Mouse (Mus musculus) urinary bladder, postnatal 10 days (tissue): ENCODE data around the gene Mia3.
"Not testable (repeated sequence)": the region's sequence is repeated elsewhere in the genome, so short reads cannot be mapped to it uniquely, and the experiment has no call there.

Source experiments
- DNase-seq: peaks from one replicate; pipeline ENCODE4 v3.0.0; 2022; ENCODE audit warnings: low spot score

Gene Mia3

DNA sequence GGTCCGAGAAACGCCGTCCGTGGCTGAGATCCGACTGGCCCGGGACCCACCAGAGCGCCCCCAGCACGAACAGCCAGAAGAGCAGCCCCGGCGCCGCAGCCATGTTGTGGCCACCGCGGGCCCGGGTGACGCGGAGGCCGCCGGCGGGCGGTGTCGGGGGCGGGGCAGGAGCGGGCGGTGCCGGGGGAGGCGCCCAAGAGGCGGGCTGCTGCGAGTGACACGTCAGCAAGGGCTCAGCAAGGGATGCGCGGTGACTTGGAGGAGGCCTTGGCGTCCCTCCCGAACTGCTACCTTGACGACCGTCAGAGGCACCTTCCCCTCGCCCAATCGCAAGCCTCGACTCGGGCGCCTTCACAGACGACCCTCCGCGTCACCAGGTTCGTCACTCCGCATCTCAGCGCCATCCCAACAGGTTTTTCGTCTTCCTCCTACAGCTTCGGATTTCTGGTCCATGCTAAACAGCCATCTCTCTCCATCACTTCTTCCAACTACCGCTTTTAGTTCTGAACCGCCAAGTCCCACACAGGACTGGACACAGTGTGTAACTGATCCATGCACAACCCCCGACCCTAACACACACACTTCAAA is at the start of gene Mia3:
Gene Mia3, minus strand, starts transcription at position 127 of the 588 bp plus-strand sequence.
- DNase-seq, result peak; percentile 69

DNA sequence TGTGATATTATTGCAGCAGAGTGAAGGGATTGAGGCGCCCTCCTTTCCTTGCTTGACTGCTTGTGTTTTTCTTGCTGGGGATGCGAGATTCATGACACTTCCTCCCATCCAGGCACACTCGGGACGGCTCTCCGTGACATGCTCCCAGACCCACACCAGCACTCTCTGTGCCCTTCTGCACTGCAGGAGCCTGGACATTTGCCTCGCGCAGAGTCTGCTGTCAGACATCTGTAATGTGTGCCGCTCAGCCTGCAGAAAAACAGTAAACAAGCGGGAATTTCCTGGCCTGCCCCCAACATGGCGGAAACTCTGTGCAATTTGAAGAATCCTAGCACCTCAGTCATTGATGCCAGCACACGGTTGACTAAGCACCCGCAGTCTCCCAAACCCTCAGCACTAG is 48.5 kb upstream of the Mia3 start, which contains the start of gene Hhipl2:
Gene Hhipl2, plus strand, starts transcription at position 343 of the 400 bp plus-strand sequence.
- DNase-seq, result no peak

DNA sequence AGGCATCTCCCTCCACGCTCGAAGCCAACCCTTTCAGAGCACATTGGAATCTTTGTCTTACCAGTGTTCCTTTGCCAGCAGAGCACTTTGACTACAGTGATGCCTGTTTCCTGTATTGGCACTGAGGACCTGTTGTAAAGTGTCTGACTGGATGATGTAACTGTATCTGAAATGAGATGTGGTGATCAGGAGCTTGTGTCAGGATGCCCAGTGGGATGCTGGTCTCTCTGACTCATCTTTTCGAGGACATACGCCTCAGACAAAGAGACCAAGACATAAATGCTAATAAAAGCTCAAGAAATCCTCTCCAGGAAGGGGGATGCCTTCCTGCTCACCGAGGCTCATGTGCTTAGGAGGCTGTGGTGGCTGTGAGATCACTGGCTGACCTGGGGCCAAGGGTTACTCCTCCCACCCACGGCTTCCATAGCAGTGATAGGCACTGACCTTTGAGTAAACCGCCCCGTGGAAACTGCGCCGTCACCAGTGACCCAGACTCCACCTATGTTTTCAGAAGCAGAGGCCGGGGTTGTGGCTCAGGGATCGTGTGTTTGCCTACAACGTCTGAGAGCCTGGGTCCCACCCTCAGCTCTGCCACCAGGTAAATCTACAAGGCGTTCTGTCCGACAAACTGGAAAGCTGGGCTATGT is 44.9 kb upstream of the Mia3 start:
- DNase-seq, result no peak

DNA sequence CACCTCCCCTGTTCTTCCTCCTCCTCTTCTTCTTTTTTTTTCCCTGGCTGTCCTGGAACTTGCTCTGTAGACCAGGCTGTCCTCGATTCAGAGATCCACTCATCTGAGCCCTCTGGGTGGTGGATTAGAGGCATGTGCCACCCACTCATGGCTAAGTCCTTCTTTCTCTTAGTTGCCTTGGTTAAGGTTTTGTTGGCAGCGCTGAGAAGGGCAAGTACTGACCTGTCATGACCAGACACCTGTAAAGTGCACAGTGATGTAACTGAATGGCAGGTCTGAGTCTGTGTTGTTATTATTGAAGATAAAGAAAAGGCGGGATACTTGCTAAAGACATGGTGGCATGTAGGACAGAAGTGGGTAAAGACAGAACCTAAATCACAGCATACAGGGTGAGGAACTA is 34.0 kb upstream of the Mia3 start:
- no peak for DNase-seq

DNA sequence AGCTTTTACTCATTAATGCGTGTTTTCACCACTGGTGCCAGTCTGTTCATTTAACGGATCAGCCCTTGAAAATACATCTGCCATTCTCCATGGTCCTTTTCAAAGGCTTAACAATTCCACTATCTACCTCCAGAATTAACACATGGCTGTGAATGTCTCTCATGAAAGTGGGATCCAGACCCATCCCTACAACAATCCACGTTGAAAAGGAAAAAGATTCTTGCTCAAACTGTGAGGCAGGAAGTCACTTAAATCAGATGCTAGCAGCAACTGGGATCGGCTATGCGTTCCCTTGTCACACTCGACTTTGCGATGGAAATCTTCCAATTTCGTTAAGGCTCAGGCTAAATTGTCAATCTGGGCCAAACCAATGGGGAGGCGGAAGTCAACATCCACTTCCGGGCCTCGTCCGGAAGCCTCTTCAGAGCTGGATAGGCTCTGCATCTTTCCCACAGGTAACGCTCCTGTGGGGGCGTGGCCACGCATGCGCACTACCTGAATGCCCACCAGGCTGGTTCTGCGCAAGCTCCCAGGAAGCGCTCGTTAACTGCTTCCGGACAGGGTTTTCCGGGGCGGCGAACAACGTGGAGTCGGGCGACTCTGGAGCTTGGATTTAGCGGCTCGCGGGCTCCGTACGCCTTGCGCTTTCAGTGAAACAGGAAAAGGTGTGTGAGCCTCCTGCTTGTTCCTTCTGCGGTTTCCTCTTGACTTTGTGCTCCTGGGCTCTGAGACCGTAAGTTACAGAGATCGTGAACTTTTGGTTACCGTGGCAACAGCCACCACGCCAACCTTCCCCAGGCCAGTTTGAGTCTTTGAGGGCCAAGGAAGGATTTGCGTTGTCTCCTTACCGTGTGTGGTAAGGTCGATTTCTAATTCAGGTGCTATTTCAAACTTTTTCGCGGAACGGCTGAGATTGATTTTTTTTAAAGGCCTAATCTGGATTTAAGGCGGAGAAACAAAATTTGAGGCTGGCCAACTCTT is 19.4 kb upstream of the Mia3 start, which contains the start of gene Taf1a:
Gene Taf1a, plus strand, starts transcription at position 556 of the 981 bp plus-strand sequence.
- DNase-seq, result peak; percentile 59

DNA sequence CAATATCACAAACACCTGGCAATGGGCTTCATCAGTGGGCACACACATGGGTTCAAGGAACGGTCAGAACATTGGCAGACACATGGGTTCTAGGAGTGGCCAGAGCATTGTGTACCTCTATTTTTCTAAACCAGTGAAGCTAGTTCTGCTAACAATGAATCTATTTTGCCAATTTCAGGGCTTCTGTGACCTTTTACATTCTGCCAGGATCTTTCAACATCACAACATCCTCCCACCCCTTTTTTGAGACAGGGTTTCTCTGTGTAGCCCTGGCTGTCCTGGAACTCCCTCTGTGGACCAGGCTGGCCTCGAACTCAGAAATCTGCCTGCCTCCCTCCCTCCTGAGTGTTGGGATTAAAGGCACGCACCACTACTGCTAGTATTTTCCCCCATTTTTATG is 18.1 kb upstream of the Mia3 start:
- DNase-seq, result not testable (repeated sequence)

DNA sequence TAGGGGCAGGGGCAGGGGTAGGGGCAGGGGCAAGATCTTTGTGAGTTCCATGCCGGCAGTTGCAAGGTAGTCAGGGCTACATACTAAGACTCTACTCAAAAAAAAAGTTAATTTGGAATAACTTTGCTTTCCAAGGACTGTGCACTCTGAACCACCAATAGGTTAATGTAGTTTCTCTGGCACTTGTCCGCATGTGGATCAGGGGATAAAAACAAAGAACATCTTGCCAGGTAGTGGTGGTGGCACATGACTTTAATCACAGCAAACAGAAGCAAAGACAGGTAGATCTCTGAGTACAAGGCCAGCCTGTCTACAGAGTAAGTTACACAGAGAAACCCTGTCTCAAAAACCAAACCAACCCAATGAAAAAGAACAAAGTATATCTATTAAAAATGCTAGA is 13.3 kb upstream of the Mia3 start:
- DNase-seq, result no peak

DNA sequence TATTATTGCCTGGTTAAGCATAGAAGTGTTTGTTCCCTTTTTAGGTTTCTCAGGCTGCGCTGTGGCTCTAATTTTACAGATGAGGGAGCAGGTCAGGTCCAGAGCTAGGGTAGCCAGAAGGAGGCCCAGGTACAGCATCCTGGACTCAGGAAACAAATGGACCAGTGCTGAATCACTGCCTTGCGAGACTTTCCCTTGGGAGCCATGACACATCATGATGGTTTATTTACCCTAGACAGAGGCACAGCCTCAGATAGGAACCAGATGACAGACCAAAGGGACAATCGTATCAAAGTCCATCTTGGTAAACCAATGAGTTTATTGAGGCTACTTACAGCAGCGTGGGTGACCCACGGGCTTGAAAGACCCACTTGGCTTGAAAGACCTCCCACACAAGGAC is 12.5 kb upstream of the Mia3 start:
- DNase-seq, result no peak

DNA sequence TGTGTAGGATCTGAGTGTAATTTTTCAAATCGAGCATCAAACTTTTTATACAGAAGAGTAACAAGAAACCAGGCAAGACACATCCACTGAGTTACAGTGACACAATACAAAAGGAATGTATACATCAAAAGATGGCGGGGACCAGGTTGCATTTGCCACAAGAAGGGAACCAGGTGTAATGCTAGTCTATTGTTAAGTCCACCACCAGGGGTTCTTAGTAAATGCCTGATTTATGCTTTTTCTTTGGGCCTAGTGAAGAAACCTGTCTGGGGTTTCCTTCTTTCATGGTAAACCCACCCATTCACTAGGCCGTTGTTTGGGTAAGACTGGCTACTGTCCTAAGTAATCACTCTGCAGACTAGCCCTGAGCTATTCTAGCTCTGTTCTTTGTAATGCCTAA is 10.0 kb upstream of the Mia3 start:
- not testable (repeated sequence) for DNase-seq

DNA sequence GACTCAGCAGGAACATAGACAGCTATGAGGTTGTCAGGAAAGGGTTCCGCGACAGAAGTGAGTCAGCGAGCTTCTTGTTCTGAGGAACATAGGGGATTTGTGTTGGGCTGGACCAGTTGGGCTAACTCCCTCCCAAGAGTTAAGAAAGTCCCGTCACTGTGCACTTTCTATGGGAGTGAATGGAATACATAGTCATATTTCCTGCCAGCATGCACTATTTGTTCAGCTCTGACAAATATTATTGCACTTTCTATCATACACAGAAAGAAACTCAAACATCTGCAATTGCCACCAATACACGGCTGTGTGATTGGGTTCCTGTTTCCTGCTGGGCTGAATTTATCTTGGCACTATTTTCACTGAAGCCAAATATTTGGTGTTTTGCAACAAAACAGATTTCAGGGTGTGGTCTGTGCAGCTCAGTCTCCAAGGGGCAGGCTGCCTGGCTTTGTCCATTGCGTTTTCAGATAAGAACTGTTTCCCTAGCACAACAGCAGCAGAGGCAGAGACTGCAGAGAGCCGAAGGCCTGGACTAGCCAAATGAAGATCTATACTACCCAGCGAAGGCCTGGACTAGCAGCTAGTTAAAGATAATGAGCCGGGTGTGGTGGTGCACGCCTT is 9.1 kb upstream of the Mia3 start:
- DNase-seq, result no peak

DNA sequence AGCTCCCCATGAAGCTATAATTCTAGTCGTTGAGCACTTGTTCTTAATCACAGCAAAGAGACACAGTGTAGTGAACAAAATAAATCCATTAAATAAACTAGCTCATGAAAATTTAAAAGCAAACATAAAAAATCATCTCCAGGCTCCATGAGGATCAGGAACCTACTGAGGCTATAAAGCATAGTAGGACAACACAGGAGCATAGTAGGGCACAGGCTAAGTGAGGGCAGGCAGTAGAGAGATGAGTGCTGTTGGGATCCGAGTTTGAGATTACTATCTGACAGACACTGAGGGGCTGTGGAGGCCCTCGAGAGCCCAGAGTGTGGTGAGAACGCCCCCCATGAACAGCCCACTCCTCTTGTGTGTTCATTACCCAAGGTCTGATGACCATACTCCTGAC is 7.7 kb upstream of the Mia3 start:
- no peak for DNase-seq

DNA sequence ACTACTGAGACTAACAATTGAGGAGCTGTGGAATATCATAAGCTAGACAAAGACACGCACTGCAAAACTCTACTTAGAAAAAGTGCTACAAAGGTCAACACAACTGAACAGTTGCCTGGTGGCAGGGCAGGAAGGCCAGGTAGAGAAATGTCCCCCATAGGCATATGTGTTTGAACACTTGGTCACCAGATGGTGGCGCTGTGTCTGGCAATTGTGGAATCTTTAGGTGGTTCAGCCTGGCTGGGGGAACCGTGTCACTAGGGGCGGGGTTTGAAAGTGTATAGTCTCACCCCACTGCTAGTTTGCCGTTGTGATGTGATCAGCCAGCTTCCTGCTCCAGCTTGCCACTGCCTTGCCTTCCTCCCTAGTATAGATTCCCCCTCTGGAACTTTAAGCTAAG is 5.4 kb upstream of the Mia3 start:
- DNase-seq, result no peak

DNA sequence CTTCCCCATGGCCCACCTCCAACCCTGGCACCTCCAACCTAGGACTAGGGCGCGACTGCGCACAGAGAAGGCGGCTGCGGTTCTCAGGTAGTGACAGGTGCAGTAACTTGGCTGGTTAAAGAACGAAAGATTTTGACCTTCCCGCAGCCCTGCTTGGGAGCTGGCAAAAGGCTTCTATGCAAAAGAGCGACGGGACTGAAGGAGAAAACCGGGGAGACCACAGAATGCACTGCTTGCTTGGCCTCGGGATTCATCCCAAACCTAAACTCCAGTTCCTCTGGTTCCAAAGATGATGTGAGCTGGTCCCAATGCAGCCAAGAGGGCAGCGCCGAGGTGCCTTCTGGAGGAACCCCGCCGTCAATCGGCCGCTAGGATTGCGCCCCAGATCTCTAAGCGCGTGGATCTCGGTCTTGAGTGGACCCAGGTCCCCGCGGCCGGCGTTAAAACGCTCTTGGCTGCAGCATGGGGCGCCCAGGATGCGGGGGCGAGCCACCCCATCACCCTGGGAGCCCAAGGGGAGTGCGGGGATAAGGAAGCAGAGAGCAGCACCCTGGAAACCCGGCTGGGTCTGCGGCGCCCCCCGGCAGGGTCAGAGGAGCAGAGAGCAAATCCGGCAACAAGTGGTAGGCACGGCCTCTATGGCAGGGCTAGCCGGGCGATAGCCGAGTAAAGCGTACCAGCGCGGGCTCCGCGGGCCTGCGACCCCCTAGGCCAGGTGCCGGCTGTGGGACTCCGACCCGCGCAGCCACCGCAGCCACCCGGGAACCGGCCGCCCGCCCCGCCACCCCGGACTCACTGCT is 552 bp downstream of the Mia3 start:
- no peak for DNase-seq

DNA sequence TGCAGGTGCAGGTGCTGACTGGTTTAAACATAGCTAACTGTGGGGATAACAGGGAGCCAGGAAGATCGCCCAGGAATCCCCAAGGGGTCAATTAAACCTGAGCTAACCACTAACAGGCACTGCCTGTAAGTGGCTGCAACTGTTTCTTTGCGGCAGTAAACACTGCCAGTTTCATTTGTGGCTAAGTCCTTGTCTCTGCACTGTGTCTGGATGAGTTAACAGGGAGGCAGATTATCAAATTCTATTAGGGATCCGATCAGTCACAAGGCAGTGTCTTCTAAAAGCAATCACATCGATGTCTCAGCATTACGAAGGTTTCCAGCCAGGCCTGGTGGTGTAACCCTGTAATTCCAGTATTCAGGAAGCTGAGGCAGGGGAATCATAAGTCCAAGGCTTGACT is 3.0 kb downstream of the Mia3 start:
- DNase-seq, result no peak

DNA sequence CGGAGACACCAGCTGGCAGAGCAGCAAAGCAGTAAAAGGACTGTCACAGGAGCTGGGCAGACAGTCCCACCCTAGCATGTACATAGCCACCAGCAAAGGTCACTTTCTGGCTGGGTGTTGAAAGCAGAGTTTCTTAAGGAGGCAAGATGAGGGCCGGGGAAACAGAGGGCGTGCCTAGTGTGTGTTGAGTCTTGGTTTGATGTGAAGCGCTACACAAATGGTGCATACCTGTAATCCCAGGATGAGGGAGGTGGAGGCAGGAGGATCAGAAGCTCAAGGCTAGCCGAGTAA is 5.8 kb downstream of the Mia3 start:
- DNase-seq, result no peak

DNA sequence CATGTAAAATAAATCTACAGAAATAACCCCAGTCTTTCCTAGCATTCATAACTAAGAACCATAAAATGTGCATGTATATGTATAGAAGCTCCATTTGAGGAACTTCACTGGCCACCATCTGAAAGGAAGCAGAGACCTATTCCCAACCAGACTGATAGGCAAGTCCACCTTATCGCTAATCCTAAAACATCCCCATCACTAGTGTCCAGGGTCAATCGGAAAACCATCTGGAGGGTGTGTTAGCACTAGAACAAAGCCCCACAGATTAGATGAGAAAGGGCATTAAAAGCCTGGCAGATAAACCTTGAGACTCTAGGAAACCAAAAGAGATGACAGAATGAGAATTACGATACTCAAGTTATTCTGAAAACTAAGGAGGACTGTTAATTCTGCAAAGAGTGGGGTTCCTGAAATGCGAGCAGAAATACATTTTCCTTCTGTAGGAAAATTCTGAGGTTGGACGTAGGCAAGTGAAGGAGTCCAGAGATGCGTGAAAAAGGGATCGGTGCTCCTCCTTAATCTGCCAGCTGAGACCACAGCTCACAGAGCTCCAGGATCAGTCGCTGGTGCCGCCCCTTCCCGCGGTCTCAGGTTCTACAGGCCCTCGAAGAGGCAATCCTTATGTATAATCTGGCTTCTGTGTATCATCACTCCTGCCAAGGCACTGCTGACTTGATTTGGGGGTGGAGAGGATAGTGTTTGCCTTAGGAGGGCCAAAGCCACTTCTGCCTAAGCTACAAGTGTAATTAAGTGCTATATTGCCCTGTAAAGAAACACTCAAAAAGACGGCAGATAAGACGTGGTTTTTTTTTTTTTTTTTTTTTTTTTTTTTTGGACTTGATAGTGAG is 6.4 kb downstream of the Mia3 start:
- no peak for DNase-seq

DNA sequence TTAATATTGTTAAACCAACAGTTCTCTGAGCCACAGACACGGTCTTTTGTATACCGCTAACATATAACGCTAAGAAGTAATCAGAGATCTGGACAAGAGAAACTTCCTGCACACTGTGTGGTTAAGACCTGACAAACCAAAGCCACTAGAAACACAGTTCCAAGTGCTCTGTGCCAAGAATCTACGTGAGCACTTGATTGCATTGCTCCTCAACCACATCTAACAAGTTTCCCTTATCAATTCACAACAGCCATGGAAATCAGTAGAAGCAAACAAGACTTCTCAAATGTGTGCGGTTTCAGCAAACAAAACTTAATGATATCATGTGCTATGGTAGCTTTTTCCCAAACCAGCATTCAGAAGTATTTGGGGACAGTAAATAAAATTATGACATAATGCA is 7.1 kb downstream of the Mia3 start:
- DNase-seq, result no peak

DNA sequence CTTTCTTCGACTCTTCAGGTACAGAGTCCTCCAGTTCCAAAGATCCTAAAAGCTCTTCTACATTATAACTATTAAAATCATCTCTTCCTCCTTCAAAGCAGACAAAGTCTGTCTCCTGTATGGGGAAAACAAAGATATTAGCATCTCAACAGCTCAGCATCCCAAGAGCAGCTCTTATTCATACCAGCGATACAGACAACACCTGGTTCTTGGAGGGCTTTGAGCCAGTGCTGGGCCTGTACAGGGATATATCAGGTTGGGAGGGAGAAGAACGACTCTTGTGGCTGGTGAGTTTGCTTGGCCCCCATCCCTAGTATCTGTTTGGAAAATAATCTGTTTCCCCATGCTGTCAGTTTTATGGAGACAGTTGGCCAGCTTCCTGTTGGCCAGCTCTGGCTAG is 10.5 kb downstream of the Mia3 start:
- DNase-seq, result no peak

DNA sequence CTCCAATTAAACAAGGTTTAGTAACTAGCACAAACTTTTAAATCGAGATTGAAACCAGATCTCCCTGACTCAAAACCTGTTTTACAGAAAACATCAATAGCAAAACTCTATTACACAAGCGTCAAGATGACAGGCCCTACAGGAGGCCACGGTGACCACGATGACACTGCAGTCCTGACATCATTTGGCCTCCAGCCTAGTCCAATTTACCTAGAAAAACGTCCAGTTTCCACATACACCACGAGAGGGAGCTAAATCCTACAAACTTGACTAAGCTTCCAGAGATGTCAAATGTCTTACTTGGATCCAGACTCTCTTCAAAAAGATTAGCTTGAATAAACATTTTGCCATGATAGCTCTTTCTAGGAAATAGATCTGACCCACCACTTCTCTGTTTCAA is 19.5 kb downstream of the Mia3 start:
- DNase-seq, result no peak

DNA sequence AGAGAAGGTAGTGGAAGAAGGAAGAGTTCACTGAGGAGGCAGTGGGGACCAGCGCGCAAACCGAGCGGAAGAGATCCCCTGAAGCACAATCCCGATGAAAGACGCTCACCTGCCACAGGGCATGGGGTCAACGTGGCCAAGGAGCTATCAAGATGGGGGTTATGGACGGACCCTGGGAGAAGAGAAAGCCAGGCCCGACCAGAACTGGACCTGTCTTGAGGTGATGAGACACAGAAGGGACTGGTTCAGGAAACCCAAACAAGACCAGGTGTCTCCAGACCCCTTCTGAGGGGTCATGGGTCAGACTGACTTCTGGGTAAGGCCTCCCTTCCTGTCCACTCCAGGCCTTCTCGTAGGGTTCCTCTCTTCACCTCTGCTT is 23.5 kb downstream of the Mia3 start:
- no peak for DNase-seq
